Mouse (Mus musculus): ENCODE measurements around the gene Klhl31.

Gene Klhl31

DNA sequence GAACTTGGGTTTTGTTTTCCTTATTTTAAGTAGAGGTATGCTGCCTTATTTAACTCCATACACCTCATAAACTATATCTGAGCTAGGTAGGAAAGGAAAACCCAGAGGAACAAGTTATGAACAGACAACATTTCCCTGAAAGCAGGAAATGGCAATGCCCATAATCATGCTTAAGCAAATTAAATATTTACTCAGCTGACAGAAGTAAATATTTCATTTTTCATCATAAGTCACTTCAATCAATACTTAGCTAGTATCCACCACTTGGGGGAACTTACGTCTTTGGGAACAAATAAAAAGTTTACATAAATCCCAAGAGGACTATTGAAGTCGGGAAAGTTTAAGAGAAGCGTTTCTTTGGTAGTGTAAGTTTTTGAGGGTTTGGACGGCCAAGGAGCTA is 67.2 kb downstream of the Klhl31 start:
- no peak for DNase-seq (ENCODE audit: low spot score in 2 of 2)

- no peak for DNase-seq (ENCODE audit: low spot score in 2 of 2)
These were observed 67.8 kb downstream of the Klhl31 start for GRCm38 (mm10) chr9:77704108-77704507.

DNA sequence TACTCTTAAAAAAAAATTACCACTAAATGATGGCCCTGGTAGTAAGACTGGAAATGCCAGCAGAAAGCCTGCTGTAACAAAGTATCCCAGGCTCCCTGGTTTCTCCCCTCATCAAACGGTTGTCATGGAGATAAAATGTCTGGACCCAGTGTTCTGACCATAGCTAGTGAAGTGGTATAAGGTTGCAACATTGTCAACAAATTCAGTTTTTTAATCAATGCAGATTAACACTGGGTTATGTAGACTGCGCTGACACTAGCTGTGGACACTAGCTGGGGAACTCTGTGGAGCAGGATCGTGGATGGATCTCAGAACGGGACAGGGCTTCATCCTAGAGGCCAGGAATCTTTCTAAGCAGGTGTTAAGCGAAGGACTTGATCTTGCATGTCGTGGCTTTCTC is 70.2 kb downstream of the Klhl31 start:
- no peak for DNase-seq (ENCODE audit: low spot score in 2 of 2)

GRCm38 (mm10) chr9:77707433-77708139 is 71.3 kb downstream of the Klhl31 start:
- no peak for DNase-seq (ENCODE audit: low spot score in 2 of 2)

- DNase-seq (ENCODE audit: low spot score in 2 of 2), result no peak
These were observed 72.7 kb downstream of the Klhl31 start for GRCm38 (mm10) chr9:77708950-77709349.

Measured in cerebellum, postnatal 4 days (tissue).